Mouse (Mus musculus): ENCODE measurements around the gene Cgas.
"Not testable (repeated sequence)": the region's sequence is repeated elsewhere in the genome, so short reads cannot be mapped to it uniquely, and the experiment has no call there.

The Cgas gene

GRCm38 (mm10) chr9:78442579-78443392 is at the start of gene Cgas:
Gene Cgas (minus strand): TSS chr9:78443237.
- DNase-seq (ENCODE audit: low spot score in 2 of 2) = peak; percentile 60 to 63

GRCm38 (mm10) chr9:78492254-78492653 is 49.2 kb upstream of the Cgas start:
- DNase-seq (ENCODE audit: low spot score in 2 of 2) = no peak

GRCm38 (mm10) chr9:78491169-78491568 is 48.1 kb upstream of the Cgas start:
- no peak for DNase-seq (ENCODE audit: low spot score in 2 of 2)

GRCm38 (mm10) chr9:78488890-78489420 is 45.9 kb upstream of the Cgas start, which contains the start of gene Eef1a1:
Gene Eef1a1 (minus strand): TSS chr9:78489151.
- DNase-seq (ENCODE audit: low spot score in 2 of 2) = peak; percentile 30 to 64

- not testable (repeated sequence) for DNase-seq (ENCODE audit: low spot score in 2 of 2)
These were observed 45.0 kb upstream of the Cgas start for GRCm38 (mm10) chr9:78488021-78488420.

GRCm38 (mm10) chr9:78484660-78485059 is 41.6 kb upstream of the Cgas start:
- DNase-seq (ENCODE audit: low spot score in 2 of 2) = no peak

GRCm38 (mm10) chr9:78482386-78482785 is 39.3 kb upstream of the Cgas start:
- DNase-seq (ENCODE audit: low spot score in 2 of 2) = no peak

GRCm38 (mm10) chr9:78481423-78482331 is 38.6 kb upstream of the Cgas start:
- DNase-seq (ENCODE audit: low spot score in 2 of 2) = peak; percentile 95 to 96

GRCm38 (mm10) chr9:78480706-78481358 is 37.8 kb upstream of the Cgas start:
- DNase-seq (ENCODE audit: low spot score in 2 of 2) = peak; percentile 64 to 80

- DNase-seq (ENCODE audit: low spot score in 2 of 2) = not testable (repeated sequence)
These were observed 37.2 kb upstream of the Cgas start for GRCm38 (mm10) chr9:78480227-78480626.

- DNase-seq (ENCODE audit: low spot score in 2 of 2) = not testable (repeated sequence)
These were observed 36.3 kb upstream of the Cgas start for GRCm38 (mm10) chr9:78479308-78479707.

- DNase-seq (ENCODE audit: low spot score in 2 of 2) = not testable (repeated sequence)
These were observed 35.1 kb upstream of the Cgas start for GRCm38 (mm10) chr9:78478009-78478605.

- DNase-seq (ENCODE audit: low spot score in 2 of 2) = no peak
These were observed 34.0 kb upstream of the Cgas start for GRCm38 (mm10) chr9:78477021-78477551.

- DNase-seq (ENCODE audit: low spot score in 2 of 2) = no peak
These were observed 33.5 kb upstream of the Cgas start for GRCm38 (mm10) chr9:78476531-78477020.

- DNase-seq (ENCODE audit: low spot score in 2 of 2) = no peak
These were observed 32.8 kb upstream of the Cgas start for GRCm38 (mm10) chr9:78475873-78476272.

- no peak for DNase-seq (ENCODE audit: low spot score in 2 of 2)
These were observed 32.3 kb upstream of the Cgas start for GRCm38 (mm10) chr9:78475383-78475780.

- no peak for DNase-seq (ENCODE audit: low spot score in 2 of 2)
These were observed 31.8 kb upstream of the Cgas start for GRCm38 (mm10) chr9:78474771-78475382.

GRCm38 (mm10) chr9:78474270-78474669 is 31.2 kb upstream of the Cgas start:
- no peak for DNase-seq (ENCODE audit: low spot score in 2 of 2)

GRCm38 (mm10) chr9:78473588-78473987 is 30.6 kb upstream of the Cgas start:
- DNase-seq (ENCODE audit: low spot score in 2 of 2) = no peak

- DNase-seq (ENCODE audit: low spot score in 2 of 2) = no peak
These were observed 22.7 kb upstream of the Cgas start for GRCm38 (mm10) chr9:78465725-78466124.
